Mouse (Mus musculus): ENCODE data around the gene Ube2g2. TPM values are rescaled to one million over a fixed set of nuclear protein-coding genes. Genes with fewer than 3 reads are reported as not detected.

Gene Ube2g2
- polyA plus RNA-seq, 1 experiment from 2014 or later: 47.6 TPM

DNA sequence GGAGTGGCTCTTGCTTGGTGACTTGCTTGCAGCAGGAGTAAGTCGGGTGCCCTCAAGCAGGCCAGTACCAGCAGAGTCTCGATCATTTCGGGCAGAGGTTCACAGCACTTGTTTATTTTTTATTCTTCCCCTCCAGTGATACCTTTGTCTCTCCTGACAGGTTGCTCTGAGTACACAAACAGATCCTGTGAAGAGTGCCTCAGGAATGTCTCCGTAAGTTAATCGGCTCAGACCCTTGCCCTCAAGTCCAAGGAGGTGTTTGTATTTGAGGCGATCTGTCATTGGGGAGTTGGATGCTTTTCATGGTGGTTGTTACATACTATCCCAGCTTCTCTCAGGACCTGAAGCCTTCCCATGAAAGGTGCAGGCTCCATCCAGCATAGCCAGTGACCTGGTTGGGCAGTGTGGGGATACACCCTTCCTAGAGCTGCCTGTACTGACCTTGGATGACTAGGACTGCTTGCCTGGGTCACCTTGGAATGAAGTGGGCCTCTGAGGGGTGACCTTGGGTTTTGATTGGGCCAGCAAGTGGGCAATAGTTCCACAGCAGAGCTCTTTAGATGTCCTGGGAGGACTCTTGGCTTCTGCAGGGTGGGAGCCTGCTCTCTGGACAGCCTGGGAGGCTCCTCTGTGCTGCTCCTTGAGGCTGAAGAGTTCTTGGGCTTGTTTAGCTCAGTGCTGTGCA is 34.8 kb upstream of the Ube2g2 start:
- 91% methylated on average over 6 of the region's 6 CpGs for WGBS

DNA sequence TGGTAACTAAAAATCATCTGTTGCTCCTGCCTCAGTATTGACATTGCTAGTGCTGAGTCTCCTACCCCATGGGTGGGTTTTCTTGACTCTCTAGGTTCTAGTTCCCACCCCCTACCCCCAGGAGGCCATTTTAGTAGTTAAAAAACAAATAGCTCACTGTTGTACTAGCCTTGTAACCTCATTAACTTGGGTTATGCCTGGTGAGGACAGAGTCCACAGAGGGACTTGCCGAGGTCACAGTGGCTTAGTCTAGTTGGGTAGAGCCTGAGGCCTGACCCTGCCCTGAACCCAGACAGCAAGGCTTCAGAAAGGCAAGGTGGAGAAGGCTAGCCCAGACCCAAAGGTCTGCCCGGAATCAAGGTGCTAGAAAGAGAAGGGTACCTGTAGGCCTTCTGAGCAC is 34.0 kb upstream of the Ube2g2 start:
- no peaks in the 10 kb centered on the region for H3K4me1 ChIP-seq (ENCODE audit: control insufficient read depth, insufficient read depth, low read length)
- ATAC-seq (ENCODE audit: low FRiP score) (no peak), DNase-seq (ENCODE audit: low spot score, missing footprints) (no peak)
- no peak overlapping the region for H3K27ac ChIP-seq (ENCODE audit: low read depth, low read length)
- no peak overlapping the region for H3K9ac ChIP-seq (ENCODE audit: low read length)
- H3K9me3 ChIP-seq (ENCODE audit: control insufficient read depth, low read length): no peaks in the 10 kb centered on the region
- WGBS: 95% methylated on average over 2 of the region's 2 CpGs
- peaks cover 2% of the 10 kb centered on the region; the same call in 1 of the 2 replicates for H3K36me3 ChIP-seq (ENCODE audit: control insufficient read depth, insufficient read depth, low read length)
- H3K4me3 ChIP-seq (ENCODE audit: low read depth, low read length): no peak overlapping the region
- no peaks in the 10 kb centered on the region for H3K27me3 ChIP-seq (ENCODE audit: control insufficient read depth, insufficient read depth, low read length)
- H3K4me2 ChIP-seq: no peak overlapping the region

More for the DNA sequence above, 34.8 kb upstream of the Ube2g2 start:
- Histone ChIP-seq H3K4me3 (ENCODE audit: low read depth, low read length) (no peak overlapping the region), H3K27me3 (ENCODE audit: control insufficient read depth, insufficient read depth, low read length) (no peaks in the 10 kb centered on the region), H3K36me3 (ENCODE audit: control insufficient read depth, insufficient read depth, low read length) (no peaks in the 10 kb centered on the region), H3K4me2 (no peak overlapping the region), H3K27ac (ENCODE audit: low read depth, low read length) (no peak overlapping the region), H3K9me3 (ENCODE audit: control insufficient read depth, low read length) (no peaks in the 10 kb centered on the region), H3K4me1 (ENCODE audit: control insufficient read depth, insufficient read depth, low read length) (no peaks in the 10 kb centered on the region), H3K9ac (ENCODE audit: low read length) (no peak overlapping the region)
- no peak for ATAC-seq (ENCODE audit: low FRiP score)
- no peak for DNase-seq (ENCODE audit: low spot score, missing footprints)

DNA sequence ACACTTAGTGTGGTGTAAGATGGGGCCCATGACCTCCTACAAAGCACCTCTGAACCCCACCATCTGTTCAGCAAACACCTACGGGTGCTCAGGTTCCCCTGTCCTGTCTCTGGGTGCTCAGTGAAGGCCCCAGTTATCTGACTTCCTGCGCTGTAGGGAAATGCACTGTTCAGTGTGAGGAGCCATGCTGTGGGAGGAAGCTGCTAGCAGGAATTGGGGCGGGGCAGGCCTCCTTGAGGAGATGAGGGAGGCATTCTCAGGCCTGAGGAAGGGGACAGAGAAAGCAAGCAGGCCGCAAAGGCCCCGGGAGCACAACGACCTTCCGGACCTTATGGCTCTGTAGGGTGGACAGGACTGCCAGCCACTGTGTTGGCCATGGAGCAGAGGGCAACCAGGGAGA is 33.0 kb upstream of the Ube2g2 start:
- H3K36me3 ChIP-seq (ENCODE audit: control insufficient read depth, insufficient read depth, low read length): peaks cover 11% of the 10 kb centered on the region
- H3K4me3 ChIP-seq (ENCODE audit: low read depth, low read length): no peak overlapping the region
- H3K4me1 ChIP-seq (ENCODE audit: control insufficient read depth, insufficient read depth, low read length): no peaks in the 10 kb centered on the region
- H3K9ac ChIP-seq (ENCODE audit: low read length): no peak overlapping the region
- H3K9me3 ChIP-seq (ENCODE audit: control insufficient read depth, low read length): no peaks in the 10 kb centered on the region
- no peak overlapping the region for H3K27ac ChIP-seq (ENCODE audit: low read depth, low read length)
- ATAC-seq (ENCODE audit: low FRiP score) (no peak), DNase-seq (ENCODE audit: low spot score, missing footprints) (no peak)
- H3K4me2 ChIP-seq: no peak overlapping the region
- H3K27me3 ChIP-seq (ENCODE audit: control insufficient read depth, insufficient read depth, low read length): no peaks in the 10 kb centered on the region
- 91% methylated on average over 7 of the region's 7 CpGs for WGBS

DNA sequence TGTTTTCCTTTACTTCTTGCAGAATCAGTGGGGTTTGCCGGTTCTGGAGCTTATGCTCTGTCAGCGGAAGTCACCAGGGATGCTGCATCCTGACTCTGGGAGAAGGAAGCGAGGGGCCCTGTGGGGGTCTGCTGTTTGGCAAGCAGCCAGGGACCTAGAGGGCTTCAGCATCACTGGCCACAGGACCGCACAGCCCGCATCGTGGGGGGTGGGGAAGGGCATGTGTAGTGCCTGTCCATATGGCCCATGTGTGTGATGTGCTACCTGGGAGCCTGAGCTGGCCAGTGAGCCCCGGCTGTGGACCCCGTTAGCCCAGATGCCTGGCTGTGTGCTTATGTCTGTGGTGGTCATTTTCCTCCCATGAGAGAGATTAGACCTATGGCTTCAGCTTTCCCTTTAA is 32.3 kb upstream of the Ube2g2 start:
- peaks cover 16% of the 10 kb centered on the region for H3K36me3 ChIP-seq (ENCODE audit: control insufficient read depth, insufficient read depth, low read length)
- no peak for ATAC-seq (ENCODE audit: low FRiP score)

DNA sequence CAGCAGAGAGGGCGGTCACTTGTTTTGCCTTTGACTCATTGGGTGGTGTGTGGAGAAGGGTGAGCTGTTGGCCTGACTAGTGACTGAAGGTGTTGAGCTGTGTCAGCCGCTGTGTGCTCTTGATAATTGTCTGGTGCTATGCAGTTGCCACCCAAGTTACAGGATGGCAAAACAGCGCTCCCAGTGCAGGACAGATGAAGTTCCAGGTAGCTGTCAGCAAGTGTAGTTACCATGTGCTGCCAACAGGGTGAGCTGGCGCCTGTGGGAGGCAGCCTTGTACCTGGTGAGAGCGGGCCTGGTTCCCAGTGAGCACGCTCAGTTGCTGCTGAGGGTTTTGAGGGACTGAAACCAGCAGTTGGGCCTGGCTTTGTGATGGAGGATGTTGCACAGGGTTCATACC is 31.3 kb upstream of the Ube2g2 start:
- Histone ChIP-seq H3K4me2 (no peak overlapping the region), H3K36me3 (ENCODE audit: control insufficient read depth, insufficient read depth, low read length) (peaks cover 16% of the 10 kb centered on the region), H3K27me3 (ENCODE audit: control insufficient read depth, insufficient read depth, low read length) (no peaks in the 10 kb centered on the region), H3K4me1 (ENCODE audit: control insufficient read depth, insufficient read depth, low read length) (no peaks in the 10 kb centered on the region), H3K9me3 (ENCODE audit: control insufficient read depth, low read length) (no peaks in the 10 kb centered on the region), H3K4me3 (ENCODE audit: low read depth, low read length) (no peak overlapping the region), H3K9ac (ENCODE audit: low read length) (no peak overlapping the region), H3K27ac (ENCODE audit: low read depth, low read length) (no peak overlapping the region)
- peak; percentile 90 for DNase-seq (ENCODE audit: low spot score, missing footprints)
- 46% methylated on average over 6 of the region's 6 CpGs for WGBS
- ATAC-seq (ENCODE audit: low FRiP score): peak; percentile 59

More for the DNA sequence above, 32.3 kb upstream of the Ube2g2 start:
- Histone ChIP-seq H3K27ac (ENCODE audit: low read depth, low read length) (no peak overlapping the region), H3K9me3 (ENCODE audit: control insufficient read depth, low read length) (no peaks in the 10 kb centered on the region), H3K4me2 (no peak overlapping the region), H3K4me3 (ENCODE audit: low read depth, low read length) (no peak overlapping the region), H3K27me3 (ENCODE audit: control insufficient read depth, insufficient read depth, low read length) (no peaks in the 10 kb centered on the region), H3K9ac (ENCODE audit: low read length) (no peak overlapping the region), H3K4me1 (ENCODE audit: control insufficient read depth, insufficient read depth, low read length) (no peaks in the 10 kb centered on the region)
- no peak for DNase-seq (ENCODE audit: low spot score, missing footprints)
- 88% methylated on average over 8 of the region's 8 CpGs for WGBS

DNA sequence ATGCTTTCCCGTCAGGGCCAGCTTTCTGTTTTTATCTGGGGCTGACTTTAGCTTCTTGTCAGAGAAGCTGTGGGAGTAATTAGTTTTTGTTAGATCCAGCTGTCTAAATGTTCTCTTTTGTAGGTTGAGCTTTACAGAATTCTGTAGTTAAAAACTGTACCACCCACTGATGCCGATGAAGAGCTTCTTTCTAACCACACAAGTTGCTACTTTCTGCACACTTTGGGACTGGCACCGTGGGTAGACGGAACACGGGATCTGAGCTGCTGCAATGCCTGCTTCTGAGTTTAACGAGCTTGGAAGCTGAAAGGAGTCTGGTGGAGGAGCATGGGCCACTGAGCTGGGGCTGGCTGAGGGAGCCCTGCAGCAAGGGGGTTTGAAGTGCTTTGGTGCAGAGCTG is 30.5 kb upstream of the Ube2g2 start:
- H3K36me3 ChIP-seq (ENCODE audit: control insufficient read depth, insufficient read depth, low read length): peaks cover 16% of the 10 kb centered on the region
- WGBS: 86% methylated on average over 6 of the region's 6 CpGs
- H3K4me3 ChIP-seq (ENCODE audit: low read depth, low read length): no peak overlapping the region
- no peak overlapping the region for H3K4me2 ChIP-seq
- DNase-seq (ENCODE audit: low spot score, missing footprints) (peak; percentile 62), ATAC-seq (ENCODE audit: low FRiP score) (no peak)
- H3K4me1 ChIP-seq (ENCODE audit: control insufficient read depth, insufficient read depth, low read length): no peaks in the 10 kb centered on the region
- H3K9ac ChIP-seq (ENCODE audit: low read length): no peak overlapping the region
- H3K9me3 ChIP-seq (ENCODE audit: control insufficient read depth, low read length): no peaks in the 10 kb centered on the region
- H3K27me3 ChIP-seq (ENCODE audit: control insufficient read depth, insufficient read depth, low read length): no peaks in the 10 kb centered on the region
- no peak overlapping the region for H3K27ac ChIP-seq (ENCODE audit: low read depth, low read length)

DNA sequence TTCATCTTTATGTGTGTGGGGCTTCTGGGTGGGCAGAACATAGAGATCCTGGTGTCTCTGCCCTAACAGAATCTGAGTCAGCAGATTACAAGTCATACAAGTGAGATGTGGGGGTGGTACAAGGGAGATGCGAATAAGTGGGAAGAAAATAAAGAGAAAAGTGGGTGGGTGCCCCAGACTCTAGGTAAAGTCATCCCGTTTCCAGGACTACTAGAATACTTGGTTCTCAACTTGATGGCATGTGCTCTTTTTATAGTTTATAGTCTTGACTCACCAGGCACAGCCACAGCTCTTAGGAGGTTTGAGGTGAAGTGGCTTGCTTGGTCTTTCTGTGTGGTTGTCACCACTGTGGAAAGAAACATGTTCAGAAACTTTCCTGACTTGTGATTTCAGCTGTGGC is 26.0 kb upstream of the Ube2g2 start:
- ATAC-seq (ENCODE audit: low FRiP score): no peak
- Histone ChIP-seq H3K4me1 (ENCODE audit: control insufficient read depth, insufficient read depth, low read length) (no peaks in the 10 kb centered on the region), H3K4me3 (ENCODE audit: low read depth, low read length) (no peak overlapping the region), H3K27me3 (ENCODE audit: control insufficient read depth, insufficient read depth, low read length) (no peaks in the 10 kb centered on the region), H3K4me2 (no peak overlapping the region), H3K36me3 (ENCODE audit: control insufficient read depth, insufficient read depth, low read length) (peaks cover 19% of the 10 kb centered on the region), H3K9ac (ENCODE audit: low read length) (no peak overlapping the region), H3K27ac (ENCODE audit: low read depth, low read length) (no peak overlapping the region), H3K9me3 (ENCODE audit: control insufficient read depth, low read length) (no peaks in the 10 kb centered on the region)
- DNase-seq (ENCODE audit: low spot score, missing footprints): peak; percentile 60
- 86% methylated on average over 2 of the region's 2 CpGs for WGBS

DNA sequence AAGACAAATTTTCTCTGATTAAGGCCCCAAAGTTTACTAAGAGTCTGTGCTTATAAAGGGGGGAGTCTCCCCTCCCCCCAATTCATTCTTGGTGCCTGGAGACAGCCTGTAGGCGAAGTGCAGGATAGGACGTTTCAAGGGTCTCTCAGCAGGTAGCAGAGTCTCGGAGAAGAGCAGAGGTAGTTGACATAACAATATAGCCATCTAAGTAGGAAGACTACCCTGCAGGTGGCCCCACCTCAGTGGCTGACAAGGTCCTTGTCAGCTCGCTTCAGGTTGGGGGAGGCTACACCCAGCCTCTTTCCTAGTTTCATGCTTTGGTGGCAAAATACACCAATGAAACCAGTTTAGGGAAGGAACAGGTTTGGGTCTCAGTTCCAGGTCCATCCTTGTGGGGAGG is 19.1 kb upstream of the Ube2g2 start:
- 48% methylated on average over 4 of the region's 4 CpGs for WGBS

DNA sequence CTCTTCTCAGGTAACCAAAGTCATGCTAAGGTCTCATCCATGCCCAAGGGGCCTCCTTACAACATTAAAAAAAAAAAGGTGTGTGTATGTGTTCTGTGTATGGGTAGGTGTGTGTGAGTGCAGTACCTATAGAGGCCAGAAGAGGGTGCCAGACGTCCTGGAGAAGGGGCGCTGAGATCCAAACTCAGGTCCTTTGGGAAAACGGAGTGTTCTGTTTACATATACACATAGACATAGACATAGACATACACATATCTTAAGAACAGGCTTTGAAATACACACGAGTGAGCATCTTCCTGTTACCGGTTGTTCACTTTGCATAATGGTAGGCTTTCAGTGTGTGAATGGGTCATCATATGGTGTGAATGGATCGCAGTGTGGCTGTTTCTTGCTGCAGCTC is 18.0 kb upstream of the Ube2g2 start:
- 96% methylated on average over 6 of the region's 6 CpGs for WGBS
- Histone ChIP-seq H3K9ac (ENCODE audit: low read length) (no peak overlapping the region), H3K4me2 (no peak overlapping the region), H3K9me3 (ENCODE audit: control insufficient read depth, low read length) (peaks cover 3% of the 10 kb centered on the region; the same call in 1 of the 2 replicates), H3K27ac (ENCODE audit: low read depth, low read length) (no peak overlapping the region), H3K36me3 (ENCODE audit: control insufficient read depth, insufficient read depth, low read length) (peaks cover 4% of the 10 kb centered on the region; the same call in 1 of the 2 replicates), H3K27me3 (ENCODE audit: control insufficient read depth, insufficient read depth, low read length) (no peaks in the 10 kb centered on the region), H3K4me3 (ENCODE audit: low read depth, low read length) (no peak overlapping the region), H3K4me1 (ENCODE audit: control insufficient read depth, insufficient read depth, low read length) (peaks cover 13% of the 10 kb centered on the region)
- no peak for ATAC-seq (ENCODE audit: low FRiP score)
- no peak for DNase-seq (ENCODE audit: low spot score, missing footprints)

More for the DNA sequence above, 19.1 kb upstream of the Ube2g2 start:
- DNase-seq (ENCODE audit: low spot score, missing footprints): no peak
- no peak overlapping the region for H3K4me2 ChIP-seq
- no peak overlapping the region for H3K27ac ChIP-seq (ENCODE audit: low read depth, low read length)
- H3K27me3 ChIP-seq (ENCODE audit: control insufficient read depth, insufficient read depth, low read length): no peaks in the 10 kb centered on the region
- ATAC-seq (ENCODE audit: low FRiP score): no peak
- H3K4me3 ChIP-seq (ENCODE audit: low read depth, low read length): no peak overlapping the region
- H3K36me3 ChIP-seq (ENCODE audit: control insufficient read depth, insufficient read depth, low read length): no peaks in the 10 kb centered on the region
- no peak overlapping the region for H3K9ac ChIP-seq (ENCODE audit: low read length)
- H3K9me3 ChIP-seq (ENCODE audit: control insufficient read depth, low read length): peaks cover 3% of the 10 kb centered on the region; the same call in 1 of the 2 replicates
- peaks cover 13% of the 10 kb centered on the region for H3K4me1 ChIP-seq (ENCODE audit: control insufficient read depth, insufficient read depth, low read length)
